Mouse (Mus musculus): ENCODE data around the gene Cd244a.

DNA sequence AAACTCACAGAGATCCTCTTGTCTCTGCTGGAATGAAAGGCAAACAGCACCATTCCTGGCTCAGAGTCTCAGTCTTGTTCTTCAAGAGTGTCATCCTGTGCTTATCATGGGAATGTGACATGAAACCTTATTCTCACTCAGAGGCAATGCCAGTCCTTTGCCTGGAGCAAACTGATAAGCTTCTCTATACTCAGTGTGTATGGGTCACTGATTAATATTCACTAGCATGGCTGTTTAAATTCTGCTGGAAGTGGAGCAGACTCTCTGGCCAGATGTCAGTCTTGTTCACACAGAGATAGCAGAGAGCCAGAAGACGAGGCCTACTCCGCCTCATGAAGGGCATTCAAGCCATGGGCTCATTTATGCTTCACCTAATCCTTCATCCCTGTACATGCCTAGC is 25.6 kb downstream of the Cd244a start:
- TF ChIP-seq CTCF (IDR thresholded peaks at IDR 0.05; ENCODE audit: extremely low read depth, insufficient read depth, low read length) = no peak
- TF ChIP-seq POLR2A (IDR thresholded peaks at IDR 0.05; ENCODE audit: extremely low read depth, insufficient read depth, low read length) = no peak

Measured in cortical plate, adult 2 months (tissue).